Comparison of ENCODE assay signal across 8 mouse cellular contexts in genomic region chr13:23285191-23285920, GRCm38 (mm10). TPM values are rescaled to one million over a fixed set of nuclear protein-coding genes. Genes with fewer than 3 reads are reported as not detected.
DNase-seq lines count a peak whose midpoint lies in the region; ATAC-seq and TF ChIP-seq lines count a peak whose summit lies in the region.

No protein-coding gene starts in this region.

- peak overlapping the region; percentile 59; the same call in 1 of the 2 replicates for H3K9ac ChIP-seq in kidney, embryonic 16.5 days (replicated peaks; ENCODE audit: low read length)
- no peak overlapping the region; the same call in 1 of the 2 replicates for H3K9ac ChIP-seq in forebrain, embryonic 12.5 days
- peak overlapping the region; percentile 28 for H3K9ac ChIP-seq in liver, embryonic 12.5 days

- H3K4me3 ChIP-seq in kidney, embryonic 16.5 days (ENCODE audit: low read length) = peak overlapping the region; percentile 56
- H3K4me3 ChIP-seq in forebrain, embryonic 12.5 days (replicated peaks) = peak overlapping the region; percentile 43
- H3K4me3 ChIP-seq in liver, embryonic 12.5 days = peak overlapping the region; percentile 53
- peak overlapping the region; percentile 25; the same call in 1 of the 2 replicates for H3K4me3 ChIP-seq in small intestine, adult 2 months (ENCODE audit: low read depth, low read length)

- H3K36me3 ChIP-seq in kidney, embryonic 16.5 days (ENCODE audit: insufficient read depth, low read length) = no peaks in the 10 kb centered on the region
- no peaks in the 10 kb centered on the region for H3K36me3 ChIP-seq in forebrain, embryonic 12.5 days (replicated peaks)
- H3K36me3 ChIP-seq in liver, embryonic 12.5 days = no peaks in the 10 kb centered on the region
- no peaks in the 10 kb centered on the region for H3K36me3 ChIP-seq in small intestine, adult 2 months (ENCODE audit: control insufficient read depth, insufficient read depth, low read length)

- no peak for DNase-seq in kidney, postnatal 25 days
- peak; percentile 55 for DNase-seq in MN1 (ENCODE audit: low spot score)
- DNase-seq in kidney, postnatal 10 days = no peak
- DNase-seq in adrenal gland, adult 8-10 months = no peak

- peaks cover 16% of the 10 kb centered on the region for H3K4me1 ChIP-seq in kidney, embryonic 16.5 days (ENCODE audit: insufficient read depth, low read length)
- peaks cover 7% of the 10 kb centered on the region for H3K4me1 ChIP-seq in forebrain, embryonic 12.5 days
- H3K4me1 ChIP-seq in liver, embryonic 12.5 days = peaks cover 7% of the 10 kb centered on the region
- peaks cover 3% of the 10 kb centered on the region; the same call in 1 of the 2 replicates for H3K4me1 ChIP-seq in small intestine, adult 2 months (ENCODE audit: control insufficient read depth, insufficient read depth, insufficient read length, low read length)

- 3% methylated on average over 22 of the region's 22 CpGs for WGBS in kidney, embryonic 16.5 days
- 3% methylated on average over 22 of the region's 22 CpGs for WGBS in forebrain, embryonic 12.5 days
- 1% methylated on average over 22 of the region's 22 CpGs for WGBS in liver, embryonic 12.5 days (ENCODE audit: insufficient replicate concordance)
- 22% methylated on average over 22 of the region's 22 CpGs for WGBS in small intestine, adult 2 months

- H3K4me2 ChIP-seq in kidney, embryonic 16.5 days (replicated peaks; ENCODE audit: low read depth, low read length) = peak overlapping the region; percentile 87
- peak overlapping the region; percentile 61 for H3K4me2 ChIP-seq in forebrain, embryonic 12.5 days
- H3K4me2 ChIP-seq in liver, embryonic 12.5 days = peak overlapping the region; percentile 82

- H3K9me3 ChIP-seq in kidney, embryonic 16.5 days (ENCODE audit: low read length) = no peaks in the 10 kb centered on the region
- H3K9me3 ChIP-seq in forebrain, embryonic 12.5 days = no peaks in the 10 kb centered on the region
- no peaks in the 10 kb centered on the region for H3K9me3 ChIP-seq in liver, embryonic 12.5 days (replicated peaks)

- no peak overlapping the region for H3K27ac ChIP-seq in kidney, embryonic 16.5 days (ENCODE audit: low read length)
- no peak overlapping the region for H3K27ac ChIP-seq in forebrain, embryonic 12.5 days
- no peak overlapping the region for H3K27ac ChIP-seq in liver, embryonic 12.5 days
- H3K27ac ChIP-seq in small intestine, adult 2 months (ENCODE audit: insufficient read depth, low read depth, low read length) = no peak overlapping the region

- TF ChIP-seq CTCF in small intestine, adult 2 months (IDR thresholded peaks at IDR 0.05; ENCODE audit: extremely low read depth, insufficient read length, insufficient replicate concordance, low read depth, low read length) = no peak

- no peak for TF ChIP-seq POLR2A in small intestine, adult 2 months (IDR thresholded peaks at IDR 0.05; ENCODE audit: low read depth, low read length)

- H3K27me3 ChIP-seq in kidney, embryonic 16.5 days (ENCODE audit: insufficient read depth, low read length) = peaks cover 14% of the 10 kb centered on the region
- peaks cover 29% of the 10 kb centered on the region for H3K27me3 ChIP-seq in forebrain, embryonic 12.5 days
- H3K27me3 ChIP-seq in liver, embryonic 12.5 days (replicated peaks) = peaks cover 35% of the 10 kb centered on the region
- peaks cover 13% of the 10 kb centered on the region for H3K27me3 ChIP-seq in small intestine, adult 2 months (ENCODE audit: control insufficient read depth, insufficient read depth, low read length)

- peak; percentile 78; the same call in 1 of the 2 replicates for ATAC-seq in kidney, embryonic 16.5 days (ENCODE audit: low FRiP score, low TSS enrichment)
- ATAC-seq in forebrain, embryonic 12.5 days (ENCODE audit: low FRiP score) = peak; percentile 72
- peak; percentile 87 for ATAC-seq in liver, embryonic 12.5 days

RNA-seq across cellular contexts. Expression of gene Vmn1r223, which starts 38.4 kb away (rescaled TPM):
- not detected in 2 replicates for polyA plus RNA-seq in kidney, embryonic 16.5 days (2015; fragmentation: Nextera tagmentation; extraction: Ambion mirVana)
- not detected in 2 replicates for polyA plus RNA-seq in forebrain, embryonic 12.5 days (2016; fragmentation: Nextera tagmentation; extraction: Ambion mirVana)
- not detected in 2 replicates for polyA plus RNA-seq in liver, embryonic 12.5 days (2016; fragmentation: Nextera tagmentation; extraction: Ambion mirVana)
- polyA plus RNA-seq in small intestine, adult 2 months (2012; rRNA removed) = not detected in 2 replicates
- not detected for total RNA-seq in adrenal gland, adult 8-10 months (2022)

RNA-seq across cellular contexts. Expression of gene Vmn1r222, which starts 49.6 kb away (rescaled TPM):
- not detected in 2 replicates for polyA plus RNA-seq in kidney, embryonic 16.5 days (2015; fragmentation: Nextera tagmentation; extraction: Ambion mirVana)
- not detected in 2 replicates for polyA plus RNA-seq in forebrain, embryonic 12.5 days (2016; fragmentation: Nextera tagmentation; extraction: Ambion mirVana)
- not detected in 2 replicates for polyA plus RNA-seq in liver, embryonic 12.5 days (2016; fragmentation: Nextera tagmentation; extraction: Ambion mirVana)
- not detected in 2 replicates for polyA plus RNA-seq in small intestine, adult 2 months (2012; rRNA removed)
- total RNA-seq in adrenal gland, adult 8-10 months (2022) = not detected
